Mouse (Mus musculus): ENCODE measurements around the gene Srrm1. TPM values are rescaled to one million over a fixed set of nuclear protein-coding genes. Genes with fewer than 3 reads are reported as not detected.

Gene Srrm1
- 106 TPM for polyA plus RNA-seq (2015; fragmentation: Illumina TruSeq; extraction: RNeasy Lipid Tissue Mini Kit (QIAGEN cat#74804); ENCODE audit: low read depth, low replicate concordance)

GRCm38 (mm10) chr4:135353066-135353793 is at the start of gene Srrm1:
Gene Srrm1 (minus strand): TSS chr4:135353321.

GRCm38 (mm10) chr4:135397991-135398390 is 44.9 kb upstream of the Srrm1 start, which contains the start of gene Ncmap:
Gene Ncmap (minus strand): TSS chr4:135398227.

GRCm38 (mm10) chr4:135272640-135273306 is 80.3 kb downstream of the Srrm1 start, which contains the start of gene Clic4:
Gene Clic4 (minus strand): TSS chr4:135272814.

Other genes with a start within 250 kb of the Srrm1 start
- not detected for gene Runx3, start 232.7 kb downstream of the Srrm1 start, polyA plus RNA-seq (2015; fragmentation: Illumina TruSeq; extraction: RNeasy Lipid Tissue Mini Kit (QIAGEN cat#74804); ENCODE audit: low read depth, low replicate concordance)
- gene Clic4, start 80.5 kb downstream of the Srrm1 start, polyA plus RNA-seq (2015; fragmentation: Illumina TruSeq; extraction: RNeasy Lipid Tissue Mini Kit (QIAGEN cat#74804); ENCODE audit: low read depth, low replicate concordance), result 69.5 TPM
- 0.76 TPM for gene Ncmap, start 44.9 kb upstream of the Srrm1 start, polyA plus RNA-seq (2015; fragmentation: Illumina TruSeq; extraction: RNeasy Lipid Tissue Mini Kit (QIAGEN cat#74804); ENCODE audit: low read depth, low replicate concordance)
- 19.9 TPM for gene Rcan3, start 80.5 kb upstream of the Srrm1 start, polyA plus RNA-seq (2015; fragmentation: Illumina TruSeq; extraction: RNeasy Lipid Tissue Mini Kit (QIAGEN cat#74804); ENCODE audit: low read depth, low replicate concordance)
- 1.3 TPM for gene Stpg1, start 141.5 kb upstream of the Srrm1 start, polyA plus RNA-seq (2015; fragmentation: Illumina TruSeq; extraction: RNeasy Lipid Tissue Mini Kit (QIAGEN cat#74804); ENCODE audit: low read depth, low replicate concordance)
- gene Nipal3, start 141.7 kb upstream of the Srrm1 start, polyA plus RNA-seq (2015; fragmentation: Illumina TruSeq; extraction: RNeasy Lipid Tissue Mini Kit (QIAGEN cat#74804); ENCODE audit: low read depth, low replicate concordance), result 61.2 TPM
- gene Grhl3, start 220.3 kb upstream of the Srrm1 start, polyA plus RNA-seq (2015; fragmentation: Illumina TruSeq; extraction: RNeasy Lipid Tissue Mini Kit (QIAGEN cat#74804); ENCODE audit: low read depth, low replicate concordance), result 0.61 TPM

All from brain, adult 10 weeks (tissue).